Mouse (Mus musculus): Measurements from ENCODE around the gene Pou2f3. TPM values are rescaled to one million over a fixed set of nuclear protein-coding genes. Genes with fewer than 3 reads are reported as not detected.

Pou2f3 gene
- total RNA-seq, 2 experiments from 2014 or later: 0.30 TPM; not detected in 1

- no peak for DNase-seq (ENCODE audit: low spot score in 2 of 2)
These were observed 22.9 kb upstream of the Pou2f3 start for GRCm38 (mm10) chr9:43233044-43233443.

GRCm38 (mm10) chr9:43232286-43232685, 22.1 kb upstream of the Pou2f3 start:
- DNase-seq (ENCODE audit: low spot score in 2 of 2): no peak
- intact Hi-C loops (cut with DNase I): no loop called here

More at GRCm38 (mm10) chr9:43233044-43233443, 22.9 kb upstream of the Pou2f3 start:
- intact Hi-C loops (cut with DNase I): no loop called here

DNA sequence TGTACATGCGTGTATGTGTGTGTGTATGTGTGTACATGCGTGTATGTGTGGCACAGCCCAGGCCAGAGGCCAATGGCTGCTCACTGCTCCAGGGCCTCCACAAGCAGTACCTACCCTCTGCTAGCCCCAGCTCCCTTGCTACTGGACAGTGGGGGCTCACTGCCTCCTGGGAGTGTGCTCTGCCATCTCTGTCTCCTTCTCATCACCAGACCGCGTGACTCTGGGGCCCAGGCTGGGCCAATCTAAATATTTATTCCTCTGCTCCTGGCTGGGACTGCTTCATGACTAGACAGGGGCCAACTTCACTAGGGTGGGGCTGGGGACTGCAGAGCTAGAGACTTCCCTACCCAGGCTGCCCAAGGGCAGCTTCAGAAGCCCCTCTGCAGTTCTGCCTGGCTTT, 21.6 kb upstream of the Pou2f3 start:
- no peak for DNase-seq (ENCODE audit: low spot score in 2 of 2)
- intact Hi-C loops (cut with DNase I): no loop called here

DNA sequence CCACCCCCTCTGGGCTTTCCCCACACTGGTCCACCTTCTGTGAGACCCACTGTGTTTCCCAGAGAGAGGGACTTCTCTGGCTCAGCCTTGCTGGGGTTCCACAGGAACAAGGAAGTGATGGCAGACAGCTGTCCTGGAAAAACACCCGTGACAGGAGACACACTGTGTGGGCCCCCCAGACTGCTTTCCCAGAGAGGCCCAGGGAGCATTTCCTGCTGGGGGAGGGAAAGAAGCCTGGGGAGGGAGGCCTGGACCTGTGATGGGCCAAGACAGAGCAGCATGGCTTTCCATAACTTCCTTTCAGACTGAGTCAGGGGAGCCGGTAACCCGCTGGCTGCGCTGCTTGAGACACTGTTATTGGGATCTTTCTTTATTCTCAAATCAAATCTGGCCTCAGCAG, 20.7 kb upstream of the Pou2f3 start:
- no peak for DNase-seq (ENCODE audit: low spot score in 2 of 2)

GRCm38 (mm10) chr9:43229962-43230361, 19.8 kb upstream of the Pou2f3 start:
- intact Hi-C loops (cut with DNase I): no loop called here
- DNase-seq (ENCODE audit: low spot score in 2 of 2): peak in 1 of 2 experiments; percentile 33

More for the DNA sequence above, 20.7 kb upstream of the Pou2f3 start:
- intact Hi-C loops (cut with DNase I): no loop called here

- intact Hi-C loops (cut with DNase I): no loop called here
- no peak for DNase-seq (ENCODE audit: low spot score in 2 of 2)
These were observed 19.3 kb upstream of the Pou2f3 start for GRCm38 (mm10) chr9:43229398-43229895.

- intact Hi-C loops (cut with DNase I): no loop called here
- no peak for DNase-seq (ENCODE audit: low spot score in 2 of 2)
These were observed 18.6 kb upstream of the Pou2f3 start for GRCm38 (mm10) chr9:43228745-43229144.

GRCm38 (mm10) chr9:43227626-43228025, 17.5 kb upstream of the Pou2f3 start:
- intact Hi-C loops (cut with DNase I): no loop called here

GRCm38 (mm10) chr9:43226573-43227160, 16.5 kb upstream of the Pou2f3 start:
- intact Hi-C loops (cut with DNase I): no loop called here
- DNase-seq (ENCODE audit: low spot score in 2 of 2): no peak

More at GRCm38 (mm10) chr9:43227626-43228025, 17.5 kb upstream of the Pou2f3 start:
- DNase-seq (ENCODE audit: low spot score in 2 of 2): no peak

GRCm38 (mm10) chr9:43225481-43225880, 15.3 kb upstream of the Pou2f3 start:
- intact Hi-C loops (cut with DNase I): no loop called here
- DNase-seq (ENCODE audit: low spot score in 2 of 2): no peak

DNA sequence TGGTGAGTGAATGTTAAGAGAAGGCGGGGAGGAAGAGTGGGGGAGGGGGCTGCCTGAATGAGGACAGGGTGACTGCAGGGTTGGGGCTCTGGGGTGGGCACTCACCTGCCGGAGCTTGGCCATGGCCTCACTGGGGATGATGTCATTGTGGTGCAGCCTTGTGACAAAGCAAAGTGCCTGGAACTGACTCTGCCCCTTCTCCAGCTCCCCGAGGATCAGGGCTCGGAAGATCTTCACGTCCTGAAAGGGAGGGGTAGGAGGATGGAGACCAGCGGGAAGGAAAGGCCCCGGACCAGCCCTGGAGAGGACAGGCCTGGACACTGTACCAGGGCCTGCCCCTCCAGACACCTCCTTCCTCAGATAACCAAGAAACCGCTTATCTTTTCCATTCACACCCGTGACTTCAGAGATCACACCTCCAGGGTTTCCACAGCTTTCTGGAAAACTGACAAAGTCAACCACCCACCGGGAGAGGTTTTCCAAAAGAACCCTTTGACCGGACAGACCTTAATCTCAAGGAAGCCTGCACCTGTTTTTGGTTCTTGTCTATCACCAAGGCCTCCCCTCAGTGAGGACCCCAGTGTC, 14.7 kb upstream of the Pou2f3 start:
- intact Hi-C loops (cut with DNase I): no loop called here

DNA sequence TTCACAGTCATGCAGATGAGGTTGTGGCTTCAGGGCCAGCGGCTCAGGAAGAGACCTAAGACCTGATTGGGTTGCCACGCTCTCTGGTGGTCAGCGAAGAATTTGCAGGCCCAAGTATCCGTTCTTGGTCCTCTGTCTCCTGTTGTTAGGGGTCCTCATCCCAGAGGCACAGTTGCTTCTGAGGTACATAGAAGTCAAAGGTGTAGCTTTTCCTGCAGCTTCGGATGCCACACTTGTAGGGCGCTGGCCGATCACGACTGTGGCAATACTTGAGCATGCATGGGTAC, 12.2 kb upstream of the Pou2f3 start:
- DNase-seq (ENCODE audit: low spot score in 2 of 2): no peak
- intact Hi-C loops (cut with DNase I): no loop called here

More for the DNA sequence above, 14.7 kb upstream of the Pou2f3 start:
- no peak for DNase-seq (ENCODE audit: low spot score in 2 of 2)

DNA sequence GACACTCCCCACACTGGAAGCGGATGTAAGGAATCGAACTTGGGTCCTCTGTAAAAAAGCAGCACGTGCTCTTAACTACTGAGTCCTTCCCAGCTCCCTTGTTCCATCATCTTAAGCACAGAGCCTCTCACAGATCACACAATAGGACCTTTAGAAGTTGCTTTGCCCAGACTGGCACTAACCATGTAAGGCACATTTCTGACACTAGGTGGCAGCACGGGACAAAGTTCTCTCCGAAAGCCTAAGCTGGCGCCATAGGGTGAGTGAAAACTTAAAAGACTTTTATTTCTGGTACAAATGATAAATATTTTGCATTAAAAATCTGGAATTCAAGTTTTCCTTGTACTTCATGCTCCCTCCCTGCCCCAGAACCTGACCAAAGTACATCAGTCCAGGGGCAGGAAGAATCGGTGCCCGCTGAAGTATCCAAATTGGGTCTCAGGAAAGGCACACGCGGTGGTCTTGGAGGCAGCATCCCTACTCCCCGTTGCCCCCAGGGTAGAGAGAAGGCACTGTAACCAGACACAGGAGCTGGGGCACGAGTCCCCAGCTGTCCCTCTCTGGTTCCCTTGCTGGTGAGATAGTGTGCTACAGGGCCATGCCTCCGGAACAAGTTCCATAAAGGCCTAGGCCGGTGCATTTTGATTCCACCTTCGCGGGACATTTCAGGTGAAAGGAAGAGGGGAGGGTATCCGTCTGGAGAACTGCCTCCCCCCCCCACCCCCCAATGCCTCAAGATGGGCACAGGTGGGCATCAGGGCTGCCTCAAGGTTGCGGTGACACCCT, 11.7 kb upstream of the Pou2f3 start:
- peak; percentile 84 to 86 for DNase-seq (ENCODE audit: low spot score in 2 of 2)
- intact Hi-C loops (cut with DNase I): loop anchor here (1.0 kb wide), 1 partner anchor 62 kb away; no protein-coding TSS in a partner anchor

GRCm38 (mm10) chr9:43210771-43211450, 742 bp upstream of the Pou2f3 start:
- intact Hi-C loops (cut with DNase I): loop anchor here (1.0 to 2.0 kb wide), 2 partner anchors 69 to 210 kb away; no protein-coding TSS in a partner anchor
- peak; percentile 29 to 62 for DNase-seq (ENCODE audit: low spot score in 2 of 2)

GRCm38 (mm10) chr9:43206022-43206390, 4.2 kb downstream of the Pou2f3 start:
- intact Hi-C loops (cut with DNase I): no loop called here
- no peak for DNase-seq (ENCODE audit: low spot score in 2 of 2)

DNA sequence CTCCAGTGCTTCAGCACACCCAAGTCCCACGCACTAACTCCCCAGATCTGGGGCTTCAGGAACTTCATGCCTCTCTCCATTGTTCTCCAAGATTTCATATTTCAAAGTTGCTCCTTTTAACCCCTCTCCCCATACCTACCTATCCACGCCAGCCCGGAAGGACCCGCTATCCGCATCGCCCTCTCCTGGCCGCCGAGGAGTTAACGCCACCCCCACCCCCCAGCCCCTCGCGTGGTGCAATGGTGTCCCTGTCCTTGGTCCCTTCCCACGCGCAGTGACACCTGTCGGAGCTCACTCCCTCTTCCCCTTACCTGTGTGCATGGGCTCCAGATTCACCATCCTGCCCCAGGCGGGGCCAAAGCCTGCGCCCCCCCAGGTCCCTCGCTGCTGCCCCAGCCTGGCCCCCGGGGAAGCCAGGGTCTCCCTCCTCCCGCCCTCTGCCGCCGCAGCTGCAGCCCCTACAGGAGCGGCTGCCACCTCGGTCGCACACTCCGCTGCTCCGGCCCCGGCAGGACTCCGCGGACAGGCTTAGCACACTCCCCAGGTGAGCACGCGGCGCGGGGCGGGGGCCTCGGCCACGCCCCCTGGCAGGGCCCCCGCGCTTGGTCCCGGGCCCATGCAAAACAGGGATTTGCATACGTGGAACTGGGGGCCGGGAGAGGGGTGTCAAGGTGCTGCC, 4.7 kb downstream of the Pou2f3 start:
- intact Hi-C loops (cut with DNase I): no loop called here
- no peak for DNase-seq (ENCODE audit: low spot score in 2 of 2)

GRCm38 (mm10) chr9:43200212-43200611, 10.0 kb downstream of the Pou2f3 start:
- intact Hi-C loops (cut with DNase I): no loop called here
- DNase-seq (ENCODE audit: low spot score in 2 of 2): no peak

- DNase-seq (ENCODE audit: low spot score in 2 of 2): no peak
- intact Hi-C loops (cut with DNase I): no loop called here
These were observed 16.2 kb downstream of the Pou2f3 start for GRCm38 (mm10) chr9:43194001-43194400.

- no peak for DNase-seq (ENCODE audit: low spot score in 2 of 2)
- intact Hi-C loops (cut with DNase I): no loop called here
These were observed 18.6 kb downstream of the Pou2f3 start for GRCm38 (mm10) chr9:43191561-43191960.

DNA sequence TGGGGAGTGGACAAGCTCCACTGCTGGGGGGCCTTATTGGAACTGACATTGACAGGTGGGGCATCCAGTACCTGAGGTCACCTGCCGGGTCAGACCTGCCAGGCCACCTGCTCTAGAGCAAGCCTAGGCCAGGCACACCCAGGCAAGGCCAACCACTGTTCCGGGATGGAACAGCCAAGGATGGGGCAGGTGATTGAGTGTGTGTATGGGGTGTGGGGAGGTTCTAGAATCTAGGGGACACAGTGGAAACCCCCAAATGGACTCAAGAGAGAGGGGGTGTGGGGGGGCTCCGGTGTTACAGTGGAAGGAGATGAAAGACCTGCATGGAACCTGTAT, 21.2 kb downstream of the Pou2f3 start:
- no peak for DNase-seq (ENCODE audit: low spot score in 2 of 2)
- intact Hi-C loops (cut with DNase I): no loop called here
